Mouse (Mus musculus): Measurements from ENCODE around the gene Setd5. TPM values are rescaled to one million over a fixed set of nuclear protein-coding genes. Genes with fewer than 3 reads are reported as not detected.
A peak's percentile ranks its signal among the peaks of the same experiment; 100 is the strongest.

Setd5 gene
- polyA plus RNA-seq, 1 experiment from 2014 or later = 44.1 TPM

- Histone ChIP-seq H3K4me3 (ENCODE audit: low read depth, low read length) (peak overlapping the region; percentile 79), H3K27ac (ENCODE audit: low read depth, low read length) (peak overlapping the region; percentile 68; the same call in 1 of the 2 replicates), H3K36me3 (ENCODE audit: control insufficient read depth, insufficient read depth, low read length) (0 out of 2 replicates have a peak, but pooled peaks cover 3% of the 10 kb centered on the region), H3K27me3 (replicated peaks; ENCODE audit: control insufficient read depth, insufficient read depth, low read length) (no peaks in the 10 kb centered on the region), H3K9ac (ENCODE audit: low read length) (peak overlapping the region; percentile 92), H3K4me2 (ENCODE audit: low read length) (peak overlapping the region; percentile 95), H3K4me1 (ENCODE audit: control insufficient read depth, insufficient read depth, low read length) (peaks cover 19% of the 10 kb centered on the region), H3K9me3 (replicated peaks; ENCODE audit: control insufficient read depth, low read length) (no peaks in the 10 kb centered on the region)
- ATAC-seq (peak; percentile 22; the same call in 1 of the 2 replicates), DNase-seq (ENCODE audit: low spot score) (peak; percentile 37)
- WGBS = 12% methylated on average over 9 of the region's 9 CpGs
Measured at GRCm38 (mm10) chr6:113195596-113195992, 118.4 kb downstream of the Setd5 start.

Other genes starting within 250 kb of the Setd5 start
- gene Srgap3, start 130.1 kb upstream of the Setd5 start, polyA plus RNA-seq (2014; fragmentation: Nextera tagmentation; extraction: Ambion mirVana) = 31.4 and 46.7 TPM in 2 replicates
- 60.1 and 60.7 TPM in 2 replicates for gene Thumpd3, start 31.1 kb upstream of the Setd5 start, polyA plus RNA-seq (2014; fragmentation: Nextera tagmentation; extraction: Ambion mirVana)
- gene Lhfpl4, start 118.0 kb downstream of the Setd5 start, polyA plus RNA-seq (2014; fragmentation: Nextera tagmentation; extraction: Ambion mirVana) = 8.8 and 11.3 TPM in 2 replicates
- gene Mtmr14, start 160.5 kb downstream of the Setd5 start, polyA plus RNA-seq (2014; fragmentation: Nextera tagmentation; extraction: Ambion mirVana) = 41.7 and 43.6 TPM in 2 replicates
- 0.23 and 0.80 TPM in 2 replicates for gene Cpne9, start 204.9 kb downstream of the Setd5 start, polyA plus RNA-seq (2014; fragmentation: Nextera tagmentation; extraction: Ambion mirVana)
- 15.8 and 17.0 TPM in 2 replicates for gene Brpf1, start 229.8 kb downstream of the Setd5 start, polyA plus RNA-seq (2014; fragmentation: Nextera tagmentation; extraction: Ambion mirVana)
- 12.7 and 14.7 TPM in 2 replicates for gene Ogg1, start 249.6 kb downstream of the Setd5 start, polyA plus RNA-seq (2014; fragmentation: Nextera tagmentation; extraction: Ambion mirVana)